Mouse (Mus musculus) CH12.LX (cell line): ENCODE measurements at regions not wholly inside any gene's neighbourhood (a gene's known extent, or its start where the extent isn't known, plus 50 kb on each side); places are given as distances from the start of the nearest gene placed in this dataset.

Experiments
- CTCF ChIP-seq, 2 experiments: IDR thresholded peaks in 1 of 2; conservative IDR thresholded peaks in 1 of 2; 2 replicates each; pipeline ENCODE4 v1.5.1; 2011 to 2012; ENCODE audit warnings: low read depth in 2 of 2, low read length in 2 of 2, improper control_type of control experiment in 1 of 2, inconsistent platforms in 1 of 2, mild to moderate bottlenecking in 1 of 2, moderate library complexity in 1 of 2
- NELFE ChIP-seq: IDR thresholded peaks from 2 replicates; pipeline ENCODE4 v1.6.1; 2011; ENCODE audit warnings: low read depth, low read length, improper control_type of control experiment
- POLR2A ChIP-seq: IDR thresholded peaks from 2 replicates; pipeline ENCODE4 v1.6.1; 2011; ENCODE audit warnings: low read depth, mild to moderate bottlenecking, improper control_type of control experiment, low read length
- TCF12 ChIP-seq: IDR thresholded peaks from 2 replicates; pipeline ENCODE4 v1.6.1; 2014; ENCODE audit warnings: low read depth, mild to moderate bottlenecking, inconsistent platforms, low read length, improper control_type of control experiment
- ZNF384 ChIP-seq: IDR thresholded peaks from 2 replicates; pipeline ENCODE4 v1.6.1; 2012; ENCODE audit warnings: low read depth, low read length, improper control_type of control experiment, inconsistent platforms

- TF ChIP-seq TCF12: no peak
- no peak for TF ChIP-seq POLR2A
- no peak for TF ChIP-seq ZNF384
- no peak for TF ChIP-seq NELFE
- TF ChIP-seq CTCF (conservative IDR thresholded peaks at IDR 0.05 in 1 of 2, IDR thresholded peaks at IDR 0.05 in 1 of 2; ENCODE audit: low read depth in 2 of 2, low read length in 2 of 2): no peak
These were observed 128.1 kb upstream of the Gas1 start for GRCm38 (mm10) chr13:60305028-60305810.
